In the genomic region with DNA sequence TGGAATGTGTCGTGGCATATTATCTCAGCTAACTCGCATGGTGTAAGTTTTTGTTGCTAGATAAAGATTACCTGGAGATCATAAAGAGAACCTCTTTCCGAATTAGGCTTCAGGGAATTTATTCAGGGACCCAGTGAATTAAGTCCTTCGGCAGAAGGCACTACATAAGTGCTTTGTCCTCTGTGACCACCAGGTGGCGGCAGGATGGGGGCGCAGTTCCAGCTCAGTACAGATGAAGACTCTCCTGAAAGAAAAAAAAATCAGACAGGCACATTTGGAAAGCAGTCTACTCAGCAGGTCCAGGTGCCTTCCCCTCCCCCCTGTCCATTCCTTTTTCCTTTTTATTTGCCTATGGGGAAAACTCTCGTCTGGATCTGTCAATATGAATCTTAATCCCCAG, we compare ENCODE assay signal across 9 mouse cellular contexts. TPM values are rescaled to one million over a fixed set of nuclear protein-coding genes. Genes with fewer than 3 reads are reported as not detected.
DNase-seq lines count a peak whose midpoint lies in the region; ATAC-seq and TF ChIP-seq lines count a peak whose summit lies in the region.
"Had no signal": no experiment of that assay in that cellular context is flagged by ENCODE, and none has a peak within 500 bp of the region (broad histone marks: within the 10 kb centered on the region; RNA-seq: fewer than 3 reads in every experiment).

No protein-coding gene starts in this region.

- H3K9ac ChIP-seq in forebrain, embryonic 11.5 days (ENCODE audit: low read length) = no peak overlapping the region
- no peak overlapping the region for H3K9ac ChIP-seq in hindbrain, postnatal 0 days (replicated peaks; ENCODE audit: low read length)

- H3K4me1 ChIP-seq in forebrain, embryonic 11.5 days (replicated peaks; ENCODE audit: control insufficient read depth, insufficient read depth, low read length) = no peaks in the 10 kb centered on the region; the same call in 1 of the 2 replicates
- no peaks in the 10 kb centered on the region for H3K4me1 ChIP-seq in hindbrain, postnatal 0 days (ENCODE audit: insufficient read depth, low read length)
- no peaks in the 10 kb centered on the region for H3K4me1 ChIP-seq in limb, embryonic 10.5 days

- TF ChIP-seq CTCF in hindbrain, postnatal 0 days (IDR thresholded peaks at IDR 0.05; ENCODE audit: low read depth) = peak; percentile 90

- 14% methylated on average over 7 of the region's 7 CpGs for WGBS in forebrain, embryonic 11.5 days
- 3% methylated on average over 7 of the region's 7 CpGs for WGBS in hindbrain, postnatal 0 days
- WGBS in limb, embryonic 10.5 days = 24% methylated on average over 7 of the region's 7 CpGs

- H3K9me3 ChIP-seq in forebrain, embryonic 11.5 days (ENCODE audit: control insufficient read depth, low read length) = no peaks in the 10 kb centered on the region
- no peaks in the 10 kb centered on the region for H3K9me3 ChIP-seq in hindbrain, postnatal 0 days (ENCODE audit: low read length)
- H3K9me3 ChIP-seq in limb, embryonic 10.5 days (replicated peaks) = no peaks in the 10 kb centered on the region

- ATAC-seq in forebrain, embryonic 11.5 days (replicated peaks; ENCODE audit: low FRiP score) = 0 out of 2 replicates have a peak, but pooled peaks have one; percentile 44
- ATAC-seq in hindbrain, postnatal 0 days = no peak

- H3K36me3 ChIP-seq in forebrain, embryonic 11.5 days (ENCODE audit: control insufficient read depth, insufficient read depth, low read length) = no peaks in the 10 kb centered on the region
- H3K36me3 ChIP-seq in hindbrain, postnatal 0 days (ENCODE audit: insufficient read depth, low read length) = no peaks in the 10 kb centered on the region
- no peaks in the 10 kb centered on the region for H3K36me3 ChIP-seq in limb, embryonic 10.5 days

- DNase-seq in spleen, adult 18-20 months = peak; percentile 27 to 69
- DNase-seq in spleen, adult 12 weeks (ENCODE audit: low spot score) = no peak
- peak; percentile 26 for DNase-seq in brain, embryonic 18.5 days (ENCODE audit: low read depth, low spot score)
- DNase-seq in forebrain, embryonic 11.5 days (ENCODE audit: low spot score) = peak; percentile 85
- DNase-seq in hindbrain, postnatal 0 days (ENCODE audit: low spot score) = peak; percentile 85
- peak; percentile 73 for DNase-seq in limb, embryonic 10.5 days (ENCODE audit: low spot score)
- DNase-seq in ovary, postnatal 14 days (ENCODE audit: low spot score) = peak; percentile 64
- DNase-seq in thymus, postnatal 25 days = peak; percentile 66

- no peak overlapping the region for H3K4me2 ChIP-seq in forebrain, embryonic 11.5 days (ENCODE audit: low read depth, low read length, severe bottlenecking)
- H3K4me2 ChIP-seq in hindbrain, postnatal 0 days (ENCODE audit: low read depth, low read length) = no peak overlapping the region

- no peak overlapping the region for H3K27ac ChIP-seq in forebrain, embryonic 11.5 days (ENCODE audit: low read depth, low read length)
- no peak overlapping the region for H3K27ac ChIP-seq in hindbrain, postnatal 0 days
- no peak overlapping the region for H3K27ac ChIP-seq in limb, embryonic 10.5 days

- H3K4me3 ChIP-seq in forebrain, embryonic 11.5 days (ENCODE audit: low read depth, low read length) = no peak overlapping the region
- no peak overlapping the region for H3K4me3 ChIP-seq in hindbrain, postnatal 0 days (ENCODE audit: low read length)
- no peak overlapping the region for H3K4me3 ChIP-seq in limb, embryonic 10.5 days

- H3K27me3 ChIP-seq in forebrain, embryonic 11.5 days (ENCODE audit: control insufficient read depth, insufficient read depth, low read length) = no peaks in the 10 kb centered on the region
- no peaks in the 10 kb centered on the region for H3K27me3 ChIP-seq in hindbrain, postnatal 0 days (ENCODE audit: insufficient read depth, low read length)
- H3K27me3 ChIP-seq in limb, embryonic 10.5 days (ENCODE audit: low read depth, poor library complexity, severe bottlenecking) = no peaks in the 10 kb centered on the region

RNA-seq across cellular contexts. Expression of gene Pkd2l1, which starts 2.9 kb away (rescaled TPM):
- polyA plus RNA-seq in forebrain, embryonic 11.5 days (2014; fragmentation: Nextera tagmentation; extraction: Ambion mirVana) = 0.25 and 0.39 TPM in 2 replicates
- total RNA-seq in hindbrain, postnatal 0 days (2014; rRNA removed) = 0.84 and 1.1 TPM in 2 replicates
- polyA plus RNA-seq in hindbrain, postnatal 0 days (2015; fragmentation: Nextera tagmentation; extraction: Ambion mirVana) = 0.33 and 0.69 TPM in 2 replicates
- not detected in 2 replicates for polyA plus RNA-seq in limb, embryonic 10.5 days (2016; fragmentation: Nextera tagmentation; extraction: Ambion mirVana)
- polyA plus RNA-seq: heart, embryonic 16.5 days had no signal

RNA-seq across cellular contexts. Expression of gene Scd3, which starts 7.9 kb away (rescaled TPM):
- polyA plus RNA-seq in forebrain, embryonic 11.5 days (2014; fragmentation: Nextera tagmentation; extraction: Ambion mirVana) = 0.49 TPM in 1 of 2 replicates, not detected in the other
- 0.31 and 2.7 TPM in 2 replicates for total RNA-seq in hindbrain, postnatal 0 days (2014; rRNA removed)
- polyA plus RNA-seq in hindbrain, postnatal 0 days (2015; fragmentation: Nextera tagmentation; extraction: Ambion mirVana) = 4.7 and 4.8 TPM in 2 replicates
- 0.41 TPM in 1 of 2 replicates, not detected in the other for polyA plus RNA-seq in limb, embryonic 10.5 days (2016; fragmentation: Nextera tagmentation; extraction: Ambion mirVana)

RNA-seq across cellular contexts. Expression of gene Bloc1s2, which starts 48.9 kb away (rescaled TPM):
- polyA plus RNA-seq in forebrain, embryonic 11.5 days (2014; fragmentation: Nextera tagmentation; extraction: Ambion mirVana) = 101 and 108 TPM in 2 replicates
- 31.9 and 32.0 TPM in 2 replicates for total RNA-seq in hindbrain, postnatal 0 days (2014; rRNA removed)
- 187 and 188 TPM in 2 replicates for polyA plus RNA-seq in hindbrain, postnatal 0 days (2015; fragmentation: Nextera tagmentation; extraction: Ambion mirVana)
- polyA plus RNA-seq in limb, embryonic 10.5 days (2016; fragmentation: Nextera tagmentation; extraction: Ambion mirVana) = 105 and 113 TPM in 2 replicates

RNA-seq across cellular contexts. Expression of gene Cwf19l1, which starts 59.5 kb away (rescaled TPM):
- 44.2 and 47.9 TPM in 2 replicates for polyA plus RNA-seq in forebrain, embryonic 11.5 days (2014; fragmentation: Nextera tagmentation; extraction: Ambion mirVana)
- total RNA-seq in hindbrain, postnatal 0 days (2014; rRNA removed) = 10.7 and 36.4 TPM in 2 replicates
- polyA plus RNA-seq in hindbrain, postnatal 0 days (2015; fragmentation: Nextera tagmentation; extraction: Ambion mirVana) = 24.3 and 27.3 TPM in 2 replicates
- 41.2 and 46.9 TPM in 2 replicates for polyA plus RNA-seq in limb, embryonic 10.5 days (2016; fragmentation: Nextera tagmentation; extraction: Ambion mirVana)
